Mouse (Mus musculus) liver, adult 2 months (tissue): ENCODE results near the gene Olfr53. TPM values are rescaled to one million over a fixed set of nuclear protein-coding genes. Genes with fewer than 3 reads are reported as not detected.
"Not testable (repeated sequence)": the region's sequence is repeated elsewhere in the genome, so short reads cannot be mapped to it uniquely, and the experiment has no call there.

Experiments used
- DNase-seq: peaks from one replicate; pipeline ENCODE4 v3.0.0-alpha.2; 2011; ENCODE audit warnings: low read depth, low spot score; ENCODE audit errors: extremely low read depth
- H3K27ac ChIP-seq: fragments of 200-500 bp; replicated peaks from 2 replicates; pipeline ENCODE4 v1.5.1; 2012; ENCODE audit warnings: low read depth, mild to moderate bottlenecking, control low read depth, inconsistent platforms, low read length; ENCODE audit not compliant: insufficient read depth
- H3K27me3 ChIP-seq: fragments of 200-500 bp; 2 replicates; pipeline ENCODE4 v1.6.1; 2012; ENCODE audit warnings: mild to moderate bottlenecking, moderate library complexity, low read length, inconsistent platforms; ENCODE audit not compliant: control insufficient read depth, insufficient read depth
- H3K36me3 ChIP-seq: fragments of 200-500 bp; 2 replicates; pipeline ENCODE4 v1.6.1; 2012; ENCODE audit warnings: low read length, inconsistent platforms; ENCODE audit not compliant: control insufficient read depth, insufficient read depth
- H3K4me1 ChIP-seq: fragments of 200-500 bp; 2 replicates; pipeline ENCODE4 v1.6.1; 2011; ENCODE audit warnings: low read length; ENCODE audit not compliant: control insufficient read depth, insufficient read depth
- H3K4me3 ChIP-seq: fragments of 200-500 bp; 2 replicates; pipeline ENCODE4 v1.5.1; 2011; ENCODE audit warnings: low read depth, mild to moderate bottlenecking, control low read depth, low read length, moderate library complexity; ENCODE audit not compliant: insufficient read depth
- H3K79me2 ChIP-seq: fragments of 200-500 bp; 2 replicates; pipeline ENCODE4 v1.6.1; 2012; ENCODE audit warnings: inconsistent platforms, mild to moderate bottlenecking, low read length, moderate library complexity; ENCODE audit not compliant: control insufficient read depth, insufficient read depth
- H3K9ac ChIP-seq: fragments of 200-500 bp; 2 replicates; pipeline ENCODE4 v1.6.1; 2012; ENCODE audit warnings: low read depth, mild to moderate bottlenecking, control low read depth, inconsistent platforms, low read length
- CTCF ChIP-seq: fragments of 200-500 bp; IDR thresholded peaks from 2 replicates; pipeline ENCODE4 v1.5.1; 2011; ENCODE audit warnings: low read depth, low read length, control low read depth
- POLR2A ChIP-seq: fragments of 200-500 bp; IDR thresholded peaks from 2 replicates; pipeline ENCODE4 v1.6.1; 2011; ENCODE audit warnings: low read length, control low read depth; ENCODE audit not compliant: insufficient read depth; ENCODE audit errors: extremely low read depth
- WGBS: fragments of 180-500 bp; shearing (Covaris S2); methylation state at CpG from one replicate; pipeline ENCODE4 v1.1.7; 2018; 5-methylcytosine and 5-hydroxymethylcytosine counted together
- polyA plus RNA-seq: library from polyadenylated mRNA; depleted of rRNA; stranded (reverse); fragments of >200 nt; gene quantifications from 2 replicates; pipeline ENCODE4 v1.2.3, GENCODE M21; 2012; rRNA removed
- total RNA-seq: library from RNA; depleted of rRNA; stranded (reverse); fragments of >200 nt; gene quantifications from 2 replicates; pipeline ENCODE4 v1.2.3, GENCODE M21; 2014; rRNA removed

Gene Olfr53
- total and polyA plus RNA-seq, 2 experiments = not detected

DNA sequence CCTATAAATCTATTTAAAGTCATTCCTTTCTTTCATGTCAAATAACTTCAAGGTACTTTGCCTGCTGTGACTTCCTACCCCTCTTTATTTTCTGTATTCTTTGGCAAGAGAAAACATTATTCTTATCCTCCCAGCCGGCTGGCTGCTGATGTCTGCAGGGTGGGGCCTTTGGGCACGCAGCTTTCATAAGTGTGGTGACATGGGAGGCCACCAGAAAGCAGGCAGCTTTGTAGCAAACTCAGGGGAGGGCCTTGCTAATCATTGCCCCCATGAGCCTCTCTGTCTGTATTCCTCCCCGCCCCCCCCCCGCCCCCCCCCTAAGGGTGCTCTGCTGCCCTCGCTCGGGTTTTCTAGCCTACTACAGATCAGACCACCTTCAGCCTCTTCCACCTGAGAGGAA, 29.6 kb downstream of the Olfr53 start:
- DNase-seq = no peak
- TF ChIP-seq CTCF = no peak
- TF ChIP-seq POLR2A = no peak
- Histone ChIP-seq H3K36me3 (no peaks in the 10 kb centered on the region), H3K27ac (no peak overlapping the region), H3K9ac (no peak overlapping the region), H3K4me1 (no peaks in the 10 kb centered on the region), H3K27me3 (no peaks in the 10 kb centered on the region), H3K79me2 (no peaks in the 10 kb centered on the region), H3K4me3 (no peak overlapping the region)
- WGBS = 17% methylated on average over 6 of the region's 6 CpGs

DNA sequence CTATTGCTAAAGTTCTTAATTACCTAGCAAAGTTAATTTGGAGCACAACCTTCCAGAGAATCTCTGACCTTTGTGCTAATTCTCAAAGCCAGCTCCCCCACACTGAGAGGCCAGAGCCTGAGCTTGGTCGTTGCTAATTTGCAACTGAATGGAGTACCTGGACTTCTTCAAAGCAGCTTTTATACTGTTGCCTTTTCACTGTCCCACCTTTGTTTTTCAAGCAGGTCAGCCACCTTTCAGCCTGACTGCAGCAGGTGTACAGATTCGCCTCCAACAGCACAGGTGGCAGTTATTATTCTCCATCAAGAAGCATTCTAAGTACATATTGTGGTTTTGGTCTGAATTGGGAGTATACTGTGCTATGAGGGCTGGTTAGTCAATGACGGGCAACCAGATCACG, 33.3 kb downstream of the Olfr53 start:
- not testable (repeated sequence) for H3K9ac ChIP-seq, DNase-seq, H3K27me3 ChIP-seq, H3K36me3 ChIP-seq, H3K79me2 ChIP-seq, H3K4me3 ChIP-seq, H3K4me1 ChIP-seq, H3K27ac ChIP-seq
- WGBS = 79% methylated on average over 4 of the region's 4 CpGs

DNA sequence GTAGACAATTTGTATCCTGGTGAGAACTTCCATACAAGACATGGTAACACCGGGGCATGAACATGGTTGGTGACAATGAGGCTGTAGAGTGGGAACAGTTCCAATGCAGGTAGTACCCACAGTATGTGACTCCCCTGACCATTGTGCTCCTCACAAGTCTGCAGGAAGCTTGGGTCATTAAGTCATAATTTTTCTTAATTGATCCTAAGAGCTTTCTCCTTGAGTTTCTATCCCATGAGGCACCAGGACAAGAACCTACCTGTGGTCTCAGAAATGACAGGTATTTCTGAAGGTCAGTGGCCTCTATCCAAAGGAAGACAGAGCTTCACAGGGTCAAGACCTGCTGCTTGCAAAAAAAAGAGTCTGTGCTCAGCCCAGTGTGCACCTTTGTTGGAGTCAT, 35.4 kb downstream of the Olfr53 start, which contains the start of gene Olfr45:
Olfr45 (plus strand) TSS at position 301 of the 400 bp plus-strand sequence.
- Histone ChIP-seq H3K27ac (no peak within 1 kb of the TSS), H3K36me3 (no peaks in the 10 kb centered on the region), H3K9ac (no peak within 1 kb of the TSS), H3K27me3 (no peaks in the 10 kb centered on the region), H3K79me2 (no peaks in the 10 kb centered on the region), H3K4me3 (no peak within 1 kb of the TSS), H3K4me1 (no peaks in the 10 kb centered on the region)
- no peak for TF ChIP-seq POLR2A
- no peak for TF ChIP-seq CTCF
- DNase-seq = no peak
- 81% methylated on average over 1 of the region's 1 CpGs for WGBS

DNA sequence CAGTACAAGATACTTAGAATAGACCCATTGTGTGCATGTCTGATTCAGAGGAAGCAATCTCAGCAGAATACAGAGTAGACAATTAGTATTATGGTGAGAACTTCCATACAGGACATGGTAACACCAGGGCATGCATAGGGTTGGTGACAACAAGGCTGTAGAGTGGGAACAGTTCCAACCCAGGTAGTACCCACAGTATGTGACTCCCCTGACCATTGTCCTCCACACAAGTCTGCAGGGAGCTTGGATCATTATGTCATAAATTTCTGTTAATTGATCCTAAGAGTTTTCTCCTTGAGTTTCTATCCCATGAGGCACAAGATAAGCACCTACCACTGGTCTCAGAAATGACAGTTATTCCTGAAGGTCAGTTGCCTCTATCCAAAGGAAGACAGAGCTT, 50.7 kb downstream of the Olfr53 start, which contains the start of gene Olfr541:
Olfr541 (plus strand) TSS at position 301 of the 400 bp plus-strand sequence.
- Histone ChIP-seq H3K27me3 (no peaks in the 10 kb centered on the region), H3K4me1 (no peaks in the 10 kb centered on the region), H3K79me2 (no peaks in the 10 kb centered on the region), H3K4me3 (no peak within 1 kb of the TSS), H3K27ac (no peak within 1 kb of the TSS), H3K36me3 (no peaks in the 10 kb centered on the region), H3K9ac (no peak within 1 kb of the TSS)
- TF ChIP-seq POLR2A (no peak), CTCF (no peak)
- DNase-seq = no peak

Other genes with a start within 250 kb of the Olfr53 start
- not detected in 2 replicates for gene Olfr531, start 243.5 kb upstream of the Olfr53 start, total RNA-seq
- not detected in 2 replicates for gene Olfr531, start 243.5 kb upstream of the Olfr53 start, polyA plus RNA-seq
- not detected in 2 replicates for gene Olfr532, start 224.8 kb upstream of the Olfr53 start, total RNA-seq
- not detected in 2 replicates for gene Olfr532, start 224.8 kb upstream of the Olfr53 start, polyA plus RNA-seq
- gene Olfr533, start 183.1 kb upstream of the Olfr53 start, total RNA-seq = not detected in 2 replicates
- not detected in 2 replicates for gene Olfr533, start 183.1 kb upstream of the Olfr53 start, polyA plus RNA-seq
- not detected in 2 replicates for gene Olfr535, start 162.2 kb upstream of the Olfr53 start, total RNA-seq
- gene Olfr535, start 162.2 kb upstream of the Olfr53 start, polyA plus RNA-seq = not detected in 2 replicates
- gene Olfr536, start 139.1 kb upstream of the Olfr53 start, total RNA-seq = not detected in 2 replicates
- not detected in 2 replicates for gene Olfr536, start 139.1 kb upstream of the Olfr53 start, polyA plus RNA-seq
- gene Olfr538, start 78.6 kb upstream of the Olfr53 start, total RNA-seq = not detected in 2 replicates
- gene Olfr538, start 78.6 kb upstream of the Olfr53 start, polyA plus RNA-seq = not detected in 2 replicates
- under 0.01 TPM in 1 of 2 replicates, not detected in the other for gene Olfr46, start 45.2 kb upstream of the Olfr53 start, total RNA-seq
- gene Olfr46, start 45.2 kb upstream of the Olfr53 start, polyA plus RNA-seq = not detected in 2 replicates
- gene Olfr61, start 17.5 kb upstream of the Olfr53 start, total RNA-seq = not detected in 2 replicates
- not detected in 2 replicates for gene Olfr61, start 17.5 kb upstream of the Olfr53 start, polyA plus RNA-seq
- under 0.01 TPM in 1 of 2 replicates, not detected in the other for gene Olfr539, start 13.5 kb downstream of the Olfr53 start, total RNA-seq
- gene Olfr539, start 13.5 kb downstream of the Olfr53 start, polyA plus RNA-seq = not detected in 2 replicates
- gene Olfr45, start 35.5 kb downstream of the Olfr53 start, total RNA-seq = not detected in 2 replicates
- not detected in 2 replicates for gene Olfr45, start 35.5 kb downstream of the Olfr53 start, polyA plus RNA-seq
- gene Olfr541, start 50.8 kb downstream of the Olfr53 start, total RNA-seq = not detected in 2 replicates
- 0.07 TPM in 1 of 2 replicates, not detected in the other for gene Olfr541, start 50.8 kb downstream of the Olfr53 start, polyA plus RNA-seq
- 3,097 and 4,003 TPM in 2 replicates for gene Cyp2e1, start 117.3 kb downstream of the Olfr53 start, total RNA-seq
- 2,786 and 2,859 TPM in 2 replicates for gene Cyp2e1, start 117.3 kb downstream of the Olfr53 start, polyA plus RNA-seq
- gene Syce1, start 141.4 kb downstream of the Olfr53 start, total RNA-seq = not detected in 2 replicates
- gene Syce1, start 141.4 kb downstream of the Olfr53 start, polyA plus RNA-seq = 0.07 TPM in 1 of 2 replicates, not detected in the other
- gene Zfp941, start 175.7 kb downstream of the Olfr53 start, total RNA-seq = 1.0 TPM in 2 replicates
- 0.34 and 0.77 TPM in 2 replicates for gene Zfp941, start 175.7 kb downstream of the Olfr53 start, polyA plus RNA-seq
- gene Urah, start 188.6 kb downstream of the Olfr53 start, total RNA-seq = 511 and 549 TPM in 2 replicates
- gene Urah, start 188.6 kb downstream of the Olfr53 start, polyA plus RNA-seq = 1,037 and 1,096 TPM in 2 replicates
- gene Scgb1c1, start 199.1 kb downstream of the Olfr53 start, total RNA-seq = 0.46 TPM in 1 of 2 replicates, not detected in the other
- 1.0 TPM in 1 of 2 replicates, not detected in the other for gene Scgb1c1, start 199.1 kb downstream of the Olfr53 start, polyA plus RNA-seq
- not detected in 2 replicates for gene Odf3, start 201.4 kb downstream of the Olfr53 start, total RNA-seq
- gene Odf3, start 201.4 kb downstream of the Olfr53 start, polyA plus RNA-seq = not detected in 2 replicates
- gene Gm45785, start 209.9 kb downstream of the Olfr53 start, total RNA-seq = 0.60 and 1.4 TPM in 2 replicates
- gene Gm45785, start 209.9 kb downstream of the Olfr53 start, polyA plus RNA-seq = not detected in 2 replicates
- gene Ric8a, start 210.5 kb downstream of the Olfr53 start, total RNA-seq = 17.5 and 20.3 TPM in 2 replicates
- gene Ric8a, start 210.5 kb downstream of the Olfr53 start, polyA plus RNA-seq = 24.6 and 34.4 TPM in 2 replicates
- gene Bet1l, start 211.1 kb downstream of the Olfr53 start, total RNA-seq = 15.0 and 15.4 TPM in 2 replicates
- gene Bet1l, start 211.1 kb downstream of the Olfr53 start, polyA plus RNA-seq = 22.1 and 29.2 TPM in 2 replicates
- gene Psmd13, start 235.5 kb downstream of the Olfr53 start, total RNA-seq = 83.6 and 102 TPM in 2 replicates
- gene Psmd13, start 235.5 kb downstream of the Olfr53 start, polyA plus RNA-seq = 51.1 and 58.2 TPM in 2 replicates
- gene Sirt3, start 235.9 kb downstream of the Olfr53 start, total RNA-seq = 134 and 150 TPM in 2 replicates
- 155 TPM in 2 replicates for gene Sirt3, start 235.9 kb downstream of the Olfr53 start, polyA plus RNA-seq